Mouse (Mus musculus) frontal cortex, postnatal 25 days (tissue): ENCODE results near the gene Slc25a39.
"Not testable (repeated sequence)": the region's sequence is repeated elsewhere in the genome, so short reads cannot be mapped to it uniquely, and the experiment has no call there.

Experiments
- DNase-seq, 2 experiments: peaks; one replicate each; pipeline ENCODE4 v3.0.0; 2022; ENCODE audit warnings: low spot score in 2 of 2

Slc25a39 gene

DNA sequence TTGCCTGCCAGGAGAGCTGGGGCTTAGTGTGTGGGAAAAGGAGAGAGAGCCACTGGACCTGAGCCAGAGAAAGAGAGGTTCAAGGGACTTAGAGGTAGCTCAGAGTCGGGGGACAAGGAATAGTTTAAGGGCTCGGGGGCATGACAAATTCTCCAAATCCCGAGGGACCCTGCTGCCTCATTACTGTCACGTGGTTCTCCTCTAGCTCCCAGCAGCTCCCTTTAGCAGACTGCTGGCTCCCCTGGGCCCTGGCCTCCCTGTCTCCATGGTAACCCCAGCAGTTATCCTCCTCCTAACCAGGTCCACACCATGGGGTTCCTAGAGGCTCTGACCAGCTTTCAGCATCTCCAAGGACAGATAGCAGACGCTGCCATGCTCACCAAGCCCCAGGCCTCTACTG, 12.5 kb downstream of the Slc25a39 start:
- peak in 1 of 2 experiments; percentile 14 for DNase-seq

DNA sequence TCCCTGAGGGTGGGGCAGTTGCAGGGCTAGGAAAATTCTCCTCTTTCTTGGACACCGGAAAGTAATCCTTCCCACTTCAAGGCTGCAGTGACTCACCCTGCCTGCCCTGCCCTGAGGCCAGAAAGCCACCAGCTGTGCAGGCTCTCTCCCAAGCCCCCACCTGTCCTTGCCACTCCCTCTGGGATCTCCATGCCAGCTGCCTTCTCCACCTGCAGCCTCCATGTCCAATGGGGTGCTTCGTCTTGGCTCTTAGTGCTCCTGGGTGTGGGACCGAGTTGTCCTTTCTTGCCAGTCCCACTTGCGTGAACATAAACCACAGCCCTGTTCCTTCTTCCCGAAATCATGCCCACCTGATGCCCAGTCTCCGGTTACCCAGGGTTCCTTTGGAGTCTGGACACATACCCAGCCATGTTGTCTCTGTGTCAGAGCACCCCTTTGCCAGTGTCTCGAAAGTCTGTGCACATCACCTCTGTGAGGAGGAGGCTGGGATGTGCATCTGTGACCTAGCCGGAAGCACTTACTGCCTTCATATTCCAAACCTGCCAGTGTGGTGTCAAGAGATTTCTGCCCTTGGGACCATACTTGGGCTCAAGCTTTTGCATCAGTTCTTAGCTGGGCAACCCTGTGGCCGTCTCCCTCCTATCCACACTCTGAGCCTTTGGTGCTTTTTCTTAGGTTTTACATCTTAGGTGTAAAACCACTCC, 13.2 kb downstream of the Slc25a39 start:
- peak in 1 of 2 experiments; percentile 7 for DNase-seq

DNA sequence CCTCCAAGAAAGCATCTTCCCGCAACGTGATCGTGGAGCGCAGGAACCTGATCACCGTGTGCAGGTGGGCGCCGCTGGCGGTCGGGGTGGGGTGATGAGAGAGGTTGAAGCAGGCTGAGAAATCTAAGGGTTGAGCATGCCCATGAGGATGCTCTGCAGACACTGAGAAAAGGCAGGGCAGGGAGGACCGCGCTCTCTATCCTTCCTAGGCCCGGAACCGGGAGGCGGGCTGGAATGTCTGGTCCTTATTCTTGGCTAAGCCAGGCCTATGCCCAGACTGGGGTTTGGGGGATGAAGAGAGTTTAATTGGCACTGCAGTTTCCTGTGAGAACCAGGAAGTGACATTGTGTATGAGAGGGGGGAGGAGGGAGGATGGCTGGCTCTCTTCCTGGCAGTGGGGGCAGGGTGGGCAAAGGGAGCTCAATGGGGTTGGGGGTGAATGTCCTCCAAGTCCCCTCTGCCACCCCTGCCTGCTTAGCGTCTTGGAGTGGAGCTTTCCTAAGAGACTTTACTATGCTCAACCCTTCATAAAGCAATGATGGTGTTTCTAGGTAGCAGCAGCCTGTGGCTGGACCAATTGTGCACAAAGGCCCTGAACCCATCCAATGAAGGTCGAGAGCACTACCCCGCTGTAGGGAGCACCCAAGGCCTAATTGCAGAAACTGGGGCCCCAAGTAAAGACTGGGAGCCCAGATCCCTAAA, 13.9 kb downstream of the Slc25a39 start:
- peak in 1 of 2 experiments; percentile 16 for DNase-seq

- peak; percentile 82 to 93 for DNase-seq
Measured at GRCm38 (mm10) chr11:102393238-102393634, 14.5 kb downstream of the Slc25a39 start, which contains the start of gene Rundc3a. Gene Rundc3a (plus strand): TSS chr11:102393403.

- DNase-seq, result no peak
Measured at GRCm38 (mm10) chr11:102392441-102393237, 15.1 kb downstream of the Slc25a39 start.

GRCm38 (mm10) chr11:102389436-102389835, 18.3 kb downstream of the Slc25a39 start:
- not testable (repeated sequence) for DNase-seq

- DNase-seq, result no peak
Measured at GRCm38 (mm10) chr11:102386121-102386520, 21.6 kb downstream of the Slc25a39 start.

GRCm38 (mm10) chr11:102385075-102385474, 22.7 kb downstream of the Slc25a39 start:
- no peak for DNase-seq

GRCm38 (mm10) chr11:102384418-102384817, 23.3 kb downstream of the Slc25a39 start:
- no peak for DNase-seq

DNA sequence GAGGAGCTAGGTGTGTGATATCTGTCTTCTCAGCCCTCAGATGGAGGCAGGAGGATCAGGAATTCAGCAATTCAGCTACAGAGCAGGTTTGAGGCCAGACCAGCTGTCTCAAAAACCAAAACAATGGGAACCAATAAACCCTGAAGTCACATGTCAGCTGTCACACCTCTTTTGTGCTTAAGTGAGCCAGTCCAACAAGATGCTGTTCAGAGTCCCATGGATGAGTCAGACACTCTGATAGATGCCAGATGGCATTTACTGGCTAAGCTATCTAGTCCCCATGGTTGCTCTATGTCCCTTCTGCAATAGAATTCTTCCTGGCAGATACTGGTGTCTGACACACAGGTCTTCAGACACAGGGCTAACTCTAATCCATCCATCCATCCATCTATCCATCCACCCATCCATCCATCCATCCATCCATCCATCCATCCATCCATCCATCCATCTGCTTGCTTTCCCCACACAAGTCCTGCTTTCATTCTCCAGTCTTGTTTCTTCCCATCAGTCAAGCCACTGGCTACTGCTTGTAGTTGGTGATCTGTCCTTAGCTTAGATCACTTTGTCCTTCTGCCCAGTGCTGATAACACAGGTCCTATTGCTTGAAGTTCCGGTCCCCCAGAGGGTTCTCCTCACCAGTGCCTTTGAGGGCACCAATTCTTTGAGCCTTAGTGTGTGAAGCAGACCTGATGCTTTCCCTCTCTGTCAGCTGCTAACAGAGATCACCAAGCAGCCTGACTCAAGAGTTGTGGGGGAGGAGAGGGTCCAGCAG, 24.2 kb downstream of the Slc25a39 start:
- no peak for DNase-seq

GRCm38 (mm10) chr11:102382794-102383193, 25.0 kb downstream of the Slc25a39 start:
- DNase-seq, result no peak

DNA sequence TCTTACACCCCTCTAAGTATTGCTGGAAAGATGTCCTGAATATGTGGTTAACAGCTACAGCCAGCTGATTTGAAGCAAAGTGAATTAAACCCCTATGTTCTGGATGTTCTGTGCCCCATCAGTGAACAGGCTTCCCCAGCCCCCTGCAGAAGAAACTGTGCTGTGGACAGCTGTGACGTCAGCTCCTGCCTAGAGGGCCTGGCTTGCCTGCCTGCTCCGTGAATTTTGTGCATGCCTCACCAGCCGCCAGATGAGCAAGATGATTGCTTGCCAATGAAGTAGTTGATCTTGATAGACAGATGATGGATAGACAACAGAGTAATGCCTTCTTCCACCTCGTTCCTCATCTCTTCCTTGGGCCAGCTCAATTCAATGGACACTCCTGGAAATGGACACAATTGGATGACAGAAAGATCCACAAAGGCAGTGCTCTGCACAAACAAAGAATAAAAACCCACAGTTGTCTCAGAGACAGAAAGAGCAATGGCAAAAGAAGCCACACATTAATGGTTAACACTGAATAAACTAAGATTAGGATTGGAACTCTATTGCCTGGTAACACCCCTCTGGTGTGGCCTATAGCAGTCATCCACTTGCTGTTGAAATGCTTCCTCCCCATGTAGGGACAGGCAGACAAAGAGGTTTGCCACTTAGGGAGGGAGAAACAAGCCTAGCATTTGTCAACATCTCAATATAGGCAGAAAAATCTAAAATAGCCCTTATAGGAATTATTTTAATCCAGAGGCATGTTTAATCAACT, 26.2 kb downstream of the Slc25a39 start:
- no peak for DNase-seq

- no peak for DNase-seq
Measured at GRCm38 (mm10) chr11:102380091-102380490, 27.7 kb downstream of the Slc25a39 start.

DNA sequence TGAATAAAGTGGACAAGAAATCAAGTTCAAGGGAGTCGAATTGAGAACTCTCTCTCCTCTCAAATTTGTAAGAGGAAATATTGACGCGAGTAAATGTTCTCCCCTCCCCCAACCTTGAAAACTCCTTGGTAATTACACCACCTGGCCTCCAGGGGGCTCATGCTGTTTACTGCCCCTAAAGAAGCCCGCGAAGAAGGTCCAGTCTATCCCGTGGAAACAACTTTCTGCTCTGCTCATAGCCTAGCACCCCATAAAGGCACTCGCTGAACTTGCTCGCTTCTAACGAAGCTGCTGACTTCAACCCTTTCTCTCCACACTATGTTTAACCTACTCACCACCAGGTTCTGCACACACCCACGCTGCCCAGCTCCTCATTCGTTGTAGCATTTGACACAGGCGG, 30.6 kb downstream of the Slc25a39 start:
- DNase-seq, result no peak

DNA sequence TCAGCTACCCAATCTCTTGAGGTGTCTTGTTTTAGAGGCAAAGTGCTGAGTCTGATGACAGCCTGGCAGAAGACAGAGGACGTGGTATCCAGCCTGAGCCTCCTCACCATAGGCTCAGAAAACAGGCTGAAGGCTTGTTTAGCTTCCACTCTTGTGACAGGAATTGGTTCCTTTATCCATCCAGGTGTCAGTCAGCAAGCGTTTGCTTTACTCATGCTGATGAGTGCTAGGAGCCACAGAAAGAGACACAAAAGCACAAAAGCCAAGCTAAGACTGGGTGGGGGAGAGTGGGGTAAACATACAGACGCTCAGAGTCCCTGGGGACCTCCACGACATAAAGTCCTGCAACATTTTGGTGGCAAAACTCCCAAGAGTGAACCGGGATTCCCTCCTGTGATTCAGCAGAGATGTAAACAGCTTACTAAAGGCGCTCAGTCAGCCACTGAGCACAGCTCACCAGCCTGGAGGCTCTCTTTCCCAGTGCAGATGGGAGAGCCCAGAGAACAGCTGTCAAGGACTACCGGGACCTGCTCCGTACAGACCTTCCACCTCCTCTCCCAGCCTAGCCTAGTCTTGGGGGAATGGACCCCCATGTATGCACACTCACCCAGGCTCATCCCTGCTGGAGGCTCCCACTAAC, 31.4 kb downstream of the Slc25a39 start:
- DNase-seq, result no peak

GRCm38 (mm10) chr11:102375196-102376173, 32.3 kb downstream of the Slc25a39 start:
- no peak for DNase-seq

DNA sequence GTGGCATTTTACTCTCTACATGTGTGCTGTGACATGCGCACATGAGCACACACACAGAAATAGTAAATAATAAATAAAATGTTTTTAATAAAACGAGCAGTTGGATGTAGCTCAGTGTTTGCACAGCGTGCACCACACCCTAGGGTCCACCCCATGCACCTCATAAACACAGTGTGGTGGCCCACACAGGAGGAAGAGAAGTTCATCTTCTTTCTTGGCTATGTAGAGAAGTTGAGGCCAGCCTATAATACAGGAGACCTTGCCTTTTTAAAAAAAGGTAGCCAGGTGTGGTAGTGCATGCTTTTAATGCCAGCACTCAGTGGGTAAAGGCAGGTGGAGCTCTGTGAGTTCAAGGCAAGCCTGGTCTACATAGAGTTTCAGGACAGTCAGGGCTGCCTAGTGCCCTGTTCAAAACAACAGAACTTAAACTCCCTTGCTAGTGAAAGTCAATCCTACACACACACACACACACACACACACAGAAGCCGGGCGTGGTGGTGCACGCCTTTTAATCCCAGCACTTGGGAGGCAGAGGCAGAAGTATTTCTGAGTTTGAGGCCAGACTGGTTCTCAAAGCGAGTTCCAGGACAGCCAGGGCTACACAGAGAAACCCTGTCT, 33.5 kb downstream of the Slc25a39 start:
- no peak for DNase-seq

GRCm38 (mm10) chr11:102373646-102374045, 34.1 kb downstream of the Slc25a39 start:
- no peak for DNase-seq

- no peak for DNase-seq
Measured at GRCm38 (mm10) chr11:102372936-102373335, 34.8 kb downstream of the Slc25a39 start.
